Mouse (Mus musculus) induced T-regulatory cell, adult 2 months (primary cell): Measurements from ENCODE around the gene Kcnj12.

Source experiments
- DNase-seq: peaks from one replicate; pipeline ENCODE4 v3.0.0-alpha.2; 2012; ENCODE audit warnings: low read depth

Gene Kcnj12

DNA sequence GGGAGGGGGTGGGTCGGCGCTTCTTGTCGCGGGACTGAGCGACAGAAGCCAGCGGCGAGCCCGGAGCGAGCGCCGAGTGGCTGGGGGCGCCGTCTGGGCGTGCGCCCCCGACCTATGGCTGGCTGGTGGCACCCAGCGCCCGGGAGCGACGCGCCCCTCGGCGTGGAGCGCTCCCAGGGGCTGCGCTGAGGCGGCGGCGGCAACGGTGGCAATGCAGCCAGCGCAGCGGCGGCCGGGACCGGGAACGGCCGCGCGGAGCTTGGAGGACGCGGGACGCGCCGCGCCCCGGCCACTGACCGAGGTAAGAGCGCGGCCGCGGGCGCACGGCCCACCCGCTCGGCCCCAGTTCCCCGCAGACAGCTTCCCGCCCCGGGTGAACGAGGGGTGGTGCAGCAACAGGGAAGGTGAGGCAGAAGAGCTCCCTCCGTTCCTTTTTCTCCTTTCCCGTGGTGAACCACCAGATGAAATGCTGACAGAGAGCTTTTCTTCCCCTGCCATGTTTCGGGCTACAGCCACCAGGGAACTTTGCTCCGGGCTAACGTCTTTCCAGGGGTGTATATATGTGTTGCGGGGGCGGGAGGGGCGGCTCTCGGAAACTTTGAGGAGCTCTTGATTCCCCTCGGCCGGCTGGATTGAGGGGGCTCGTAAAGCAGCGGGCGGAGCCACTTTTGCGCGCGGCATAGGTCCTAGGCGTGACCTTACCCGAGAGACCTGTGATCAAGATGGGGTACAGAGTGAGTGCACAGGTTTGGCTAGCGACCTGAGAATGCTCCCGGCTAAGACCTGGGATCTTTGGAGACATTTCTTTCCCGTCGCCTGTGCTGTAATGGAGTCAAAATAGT, at the start of gene Kcnj12:
Kcnj12 (plus strand) TSS at position 15 of the 842 bp plus-strand sequence.
- no peak for DNase-seq

DNA sequence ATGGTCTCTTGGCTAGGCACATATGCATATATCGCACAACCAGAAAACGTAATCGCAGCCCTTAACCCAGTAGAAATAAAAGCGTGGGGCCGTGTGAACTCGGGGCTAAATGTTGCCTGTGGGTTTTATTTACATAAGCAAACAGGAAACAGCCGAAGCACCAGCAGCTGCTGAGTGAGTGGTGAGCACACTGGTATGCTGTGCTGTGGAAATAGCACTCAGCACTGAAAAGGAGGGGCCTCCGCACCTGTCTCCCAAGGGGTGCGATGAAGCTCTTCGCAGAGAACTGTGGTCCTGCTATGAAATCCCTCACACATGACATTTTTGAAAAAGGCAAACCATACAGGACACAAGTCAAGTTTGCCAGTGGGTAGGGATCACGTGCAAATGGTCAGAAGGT, 47.3 kb upstream of the Kcnj12 start:
- no peak for DNase-seq

DNA sequence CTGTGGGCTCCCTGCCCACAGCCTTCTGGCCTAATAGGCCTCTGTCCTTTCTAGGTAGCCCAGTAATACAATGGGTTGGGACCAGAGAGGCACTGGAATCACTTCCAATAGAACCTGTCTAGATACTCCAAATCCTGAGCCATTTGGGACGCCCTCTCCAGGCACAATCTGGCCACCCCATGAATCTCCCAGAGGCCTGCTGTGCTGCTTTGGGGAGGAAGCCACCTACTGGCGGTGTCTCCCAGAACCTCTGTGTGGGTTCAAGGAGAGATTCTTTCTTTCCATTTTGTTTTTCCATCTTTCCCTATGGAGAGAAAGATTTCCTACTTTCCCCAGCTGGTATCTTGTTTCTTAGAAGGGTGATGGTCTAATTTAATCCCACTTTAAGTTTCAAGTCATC, 46.1 kb upstream of the Kcnj12 start:
- no peak for DNase-seq

DNA sequence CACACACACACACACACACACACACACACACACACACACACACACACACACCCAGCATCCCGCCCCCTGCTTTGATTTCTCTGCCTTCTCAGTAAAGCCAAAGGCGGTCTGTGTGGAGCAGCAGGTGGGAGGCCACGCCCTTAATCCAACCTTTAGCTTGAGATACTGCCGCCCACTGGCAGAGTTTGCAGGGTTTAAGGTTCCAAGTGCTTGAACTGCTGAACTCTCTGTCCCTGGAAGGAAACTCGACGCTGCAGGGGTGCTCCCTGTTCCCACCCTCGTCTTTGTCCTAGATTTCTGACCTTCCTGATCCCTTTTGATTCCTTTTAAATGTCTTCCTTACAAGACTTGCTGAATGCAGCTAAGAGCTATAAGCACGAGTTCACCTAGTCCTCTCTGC, 45.6 kb upstream of the Kcnj12 start:
- peak; percentile 49 for DNase-seq

DNA sequence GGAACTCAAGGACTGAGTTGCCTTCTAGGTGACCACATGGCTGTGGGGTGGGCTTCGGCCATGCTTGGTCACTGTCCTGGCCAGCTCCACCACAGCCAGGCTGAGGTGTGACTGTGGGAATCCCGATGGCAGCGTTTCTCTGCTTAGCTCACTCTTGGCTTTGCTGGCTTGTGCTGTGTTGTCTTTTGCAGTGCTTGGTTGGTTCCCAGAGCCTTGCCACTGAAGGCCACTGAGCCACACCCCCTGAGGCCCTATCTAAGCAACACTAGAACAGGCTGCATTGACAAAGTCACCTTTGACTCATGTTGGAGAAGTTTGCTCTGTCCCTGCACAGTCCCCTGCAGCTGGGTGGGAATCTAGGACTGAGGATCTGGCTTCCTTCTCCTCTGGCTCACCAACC, 45.2 kb upstream of the Kcnj12 start:
- no peak for DNase-seq

DNA sequence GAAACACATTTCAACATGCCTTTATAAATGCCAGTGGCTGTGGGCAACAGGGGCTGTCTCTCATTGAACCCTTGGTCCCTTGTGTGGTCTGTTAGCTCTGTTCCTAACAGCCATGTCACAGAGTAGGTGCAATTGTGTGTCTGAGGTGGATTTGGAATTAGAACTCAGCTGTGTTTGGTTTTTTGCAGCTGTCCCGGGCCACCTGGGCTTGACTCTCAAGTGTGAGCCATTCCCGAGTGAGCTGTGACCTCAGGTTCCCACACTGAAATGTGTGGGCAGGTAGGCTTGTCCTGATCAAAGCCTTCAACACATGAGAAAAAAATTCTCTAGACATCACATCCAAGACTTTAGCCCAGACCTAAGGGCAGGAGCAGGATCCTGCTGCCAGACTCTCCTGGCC, 43.7 kb upstream of the Kcnj12 start:
- DNase-seq: no peak

DNA sequence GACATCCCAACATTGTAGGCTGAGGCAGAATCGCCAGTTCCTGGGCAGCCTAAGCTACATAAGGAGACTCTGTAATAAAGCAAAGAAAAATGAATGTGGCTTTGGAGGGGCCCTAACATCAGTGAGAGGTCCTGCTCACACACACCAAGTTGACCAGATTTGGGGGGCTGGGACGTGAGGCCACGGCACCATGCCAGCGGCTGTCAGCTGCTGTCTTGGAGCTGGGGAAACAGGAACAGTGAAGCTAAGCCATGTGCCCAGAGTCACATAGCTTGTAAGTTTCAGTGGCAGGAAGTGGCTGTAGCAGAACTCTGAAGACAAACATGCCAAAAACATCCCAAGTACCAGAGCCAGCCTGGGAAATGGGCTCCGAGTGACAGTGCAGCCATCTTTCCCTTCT, 42.6 kb upstream of the Kcnj12 start:
- no peak for DNase-seq

DNA sequence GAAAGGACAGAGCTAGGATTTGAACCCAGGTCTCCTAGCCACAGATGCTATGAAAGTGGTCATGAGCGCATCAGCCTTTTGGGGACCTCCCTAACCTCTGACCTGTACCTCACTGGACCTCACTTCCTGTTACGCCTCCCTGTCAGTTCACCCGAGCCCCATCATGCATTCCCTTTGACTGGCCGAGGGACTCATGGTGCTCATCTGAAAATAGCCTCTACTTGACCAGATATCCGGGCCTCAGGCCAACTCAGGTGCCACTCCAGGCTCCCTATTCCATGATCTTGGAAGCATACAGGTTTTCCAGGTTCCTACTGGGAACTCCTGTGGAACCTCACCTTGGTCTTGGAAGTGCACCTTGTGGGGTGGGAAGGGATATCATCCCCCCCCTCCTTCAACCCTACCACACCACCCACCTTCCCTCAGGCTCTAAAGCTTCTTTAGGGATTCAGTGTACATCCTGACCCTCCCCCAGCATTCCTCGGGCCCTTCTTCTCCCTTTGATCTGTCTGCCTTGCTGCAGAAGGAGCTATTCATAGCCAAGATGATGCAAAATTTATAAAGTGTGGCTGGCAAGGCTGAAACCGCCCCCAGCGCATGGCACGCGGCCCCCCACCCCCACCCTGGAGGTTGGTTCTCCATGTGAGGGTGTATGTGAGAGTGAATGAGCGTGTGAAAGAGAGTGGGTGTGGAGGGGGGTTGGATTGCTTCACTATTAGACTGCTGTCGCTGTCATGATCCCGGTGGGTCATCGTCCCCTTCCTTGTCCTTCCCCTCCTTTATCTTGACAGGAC, 40.5 kb upstream of the Kcnj12 start:
- no peak for DNase-seq

DNA sequence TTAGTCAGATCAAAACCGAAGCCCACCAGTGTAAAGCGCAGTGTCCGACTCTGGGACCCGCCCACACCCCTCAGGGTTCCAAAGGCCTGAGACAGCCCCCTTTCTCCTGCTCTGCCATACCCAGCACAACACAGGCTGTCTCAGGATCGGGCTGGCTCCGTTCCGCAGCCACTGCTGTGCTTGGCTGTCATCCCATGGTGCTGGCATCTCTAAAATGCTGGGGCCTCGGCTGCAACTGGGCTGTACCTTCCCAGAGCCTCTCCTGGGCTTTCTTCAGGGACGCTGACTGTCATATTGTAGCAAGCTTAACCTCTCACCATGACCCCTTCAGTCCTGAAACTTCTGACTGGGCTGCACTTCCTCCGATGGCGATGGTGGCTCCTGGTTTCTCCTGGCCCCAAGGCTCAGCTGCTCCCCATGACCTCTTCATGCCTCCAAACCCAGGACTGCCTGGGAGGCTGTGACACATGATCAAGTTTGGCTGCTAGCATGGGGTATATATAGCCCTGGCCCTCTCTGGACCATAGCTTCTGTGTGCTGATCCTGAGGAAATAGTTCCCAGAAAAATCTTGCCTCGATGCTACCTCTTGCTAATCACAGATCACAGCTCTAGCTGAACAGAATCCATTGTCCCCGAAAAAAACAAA, 37.3 kb upstream of the Kcnj12 start:
- DNase-seq: no peak

DNA sequence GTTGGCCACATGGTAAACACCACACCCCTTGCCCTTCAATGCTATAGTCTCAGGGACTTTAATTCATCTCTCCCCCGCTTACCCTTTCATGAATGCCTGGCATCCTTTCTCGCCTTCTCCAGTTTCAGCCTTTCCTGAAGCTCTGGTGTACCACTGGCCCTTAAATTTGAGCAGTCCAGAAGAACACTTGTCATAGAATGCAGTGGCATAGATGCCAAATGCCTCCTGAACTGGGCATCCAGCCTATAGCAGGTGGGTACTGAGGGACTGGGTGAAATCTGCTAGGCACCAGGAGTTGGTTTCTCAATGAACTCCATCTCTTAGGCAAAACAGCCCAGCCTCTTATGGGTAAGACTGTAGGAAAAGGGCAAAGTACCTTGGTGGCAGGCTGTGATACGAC, 31.9 kb upstream of the Kcnj12 start:
- DNase-seq: no peak

DNA sequence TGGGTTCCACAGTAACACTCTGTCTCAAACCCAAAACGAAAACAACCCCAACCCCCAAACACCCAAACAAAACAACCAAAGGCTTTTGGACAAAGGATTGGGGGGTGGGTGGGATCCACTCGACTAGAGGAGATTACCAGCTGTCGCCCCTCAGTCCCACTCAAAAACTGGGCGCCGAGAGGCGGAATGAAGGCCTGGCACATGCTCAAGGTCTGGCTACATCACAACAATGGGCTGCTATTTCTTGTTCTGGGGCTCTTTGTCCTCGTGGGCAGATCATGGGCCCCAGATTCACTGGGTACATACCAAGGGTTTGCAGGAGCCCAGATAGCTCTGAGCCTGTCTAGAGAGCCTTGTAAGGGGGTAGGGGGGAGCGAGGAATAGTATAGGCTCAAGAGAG, 19.6 kb upstream of the Kcnj12 start:
- DNase-seq: no peak

DNA sequence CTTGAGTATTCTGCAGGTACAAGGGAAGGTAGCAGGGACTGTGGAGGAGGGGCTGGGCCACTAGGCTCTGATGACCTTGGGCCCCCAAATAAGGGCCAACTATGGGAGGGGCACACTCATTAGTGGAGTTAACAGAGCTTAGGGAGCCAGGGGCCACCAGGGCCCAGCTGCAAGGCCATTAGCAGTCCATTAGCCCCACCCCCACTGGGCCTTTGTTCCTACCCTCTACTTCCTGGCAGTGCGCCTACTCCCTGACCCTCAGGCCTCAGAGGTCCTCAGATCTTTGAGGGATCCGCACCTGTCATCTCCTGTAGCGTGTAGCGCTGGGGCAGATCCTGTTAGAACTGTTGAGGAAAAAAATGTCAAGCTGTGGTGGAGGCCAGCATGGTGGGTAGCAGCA, 18.3 kb upstream of the Kcnj12 start:
- DNase-seq: no peak

DNA sequence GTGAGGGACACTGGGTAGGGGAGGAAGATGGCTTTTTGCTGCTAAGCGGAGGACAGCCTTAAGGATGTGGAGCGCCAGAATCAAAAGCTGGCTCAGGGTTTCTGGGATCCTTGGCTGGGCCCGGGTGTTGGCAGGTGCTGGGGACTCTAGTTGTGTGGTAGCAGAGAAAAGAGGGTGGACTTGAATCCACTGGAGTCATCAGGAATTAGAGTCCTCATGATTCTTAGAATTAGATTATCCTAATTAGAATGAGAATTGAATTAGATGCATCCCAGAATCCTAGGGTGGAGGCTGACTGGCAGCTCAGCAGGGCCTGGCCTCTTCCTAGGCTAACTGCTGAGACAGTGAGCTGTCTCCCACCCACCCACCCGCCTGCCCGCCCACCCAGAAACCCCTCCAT, 17.6 kb upstream of the Kcnj12 start:
- no peak for DNase-seq

DNA sequence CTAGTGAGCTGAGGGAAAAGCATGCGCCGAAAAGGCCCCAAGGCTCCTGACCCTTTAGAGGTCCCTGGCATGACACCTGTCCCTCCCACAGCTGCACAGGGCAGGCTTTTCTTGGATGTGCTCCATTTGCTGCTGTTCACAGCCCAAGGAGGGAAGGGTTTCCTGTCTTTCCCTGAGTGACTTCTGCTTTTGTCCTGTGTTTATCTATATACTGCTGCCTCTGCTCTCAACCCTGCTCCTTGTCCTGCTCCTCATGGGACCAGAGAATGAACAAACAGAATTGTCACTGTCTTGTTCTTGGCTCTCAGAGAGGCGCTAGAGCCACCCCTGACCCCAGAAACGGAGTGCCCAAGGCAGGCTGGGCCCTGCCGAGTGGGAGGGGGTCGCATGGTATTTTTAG, 17.0 kb upstream of the Kcnj12 start:
- no peak for DNase-seq

DNA sequence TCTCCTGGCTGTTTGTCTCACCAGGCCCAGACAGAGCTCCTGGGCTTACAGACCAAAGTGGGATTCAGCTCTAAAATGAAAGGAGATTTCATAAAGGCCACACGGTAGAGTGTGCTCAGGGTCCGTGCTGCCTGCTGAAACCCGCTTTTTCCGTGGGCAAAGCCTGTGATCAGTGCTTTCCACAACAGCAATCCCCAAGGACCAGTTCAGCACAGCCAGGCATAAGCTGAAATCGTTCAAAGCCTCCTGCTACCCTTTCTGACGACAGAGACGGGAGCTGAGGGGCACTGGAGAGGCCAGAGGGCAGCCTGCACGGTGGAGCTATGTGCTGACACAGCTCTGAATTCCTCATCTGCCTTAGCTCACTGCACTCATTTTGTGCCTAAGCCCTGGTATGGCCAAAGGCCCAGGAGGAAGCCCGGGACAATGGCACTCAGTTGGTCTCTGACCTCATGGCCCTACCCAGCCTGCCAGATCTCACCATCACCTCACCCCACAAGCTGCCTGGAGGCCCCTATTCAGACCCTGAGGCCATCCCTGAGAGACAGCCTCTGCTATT, 10.5 kb upstream of the Kcnj12 start:
- DNase-seq: no peak

DNA sequence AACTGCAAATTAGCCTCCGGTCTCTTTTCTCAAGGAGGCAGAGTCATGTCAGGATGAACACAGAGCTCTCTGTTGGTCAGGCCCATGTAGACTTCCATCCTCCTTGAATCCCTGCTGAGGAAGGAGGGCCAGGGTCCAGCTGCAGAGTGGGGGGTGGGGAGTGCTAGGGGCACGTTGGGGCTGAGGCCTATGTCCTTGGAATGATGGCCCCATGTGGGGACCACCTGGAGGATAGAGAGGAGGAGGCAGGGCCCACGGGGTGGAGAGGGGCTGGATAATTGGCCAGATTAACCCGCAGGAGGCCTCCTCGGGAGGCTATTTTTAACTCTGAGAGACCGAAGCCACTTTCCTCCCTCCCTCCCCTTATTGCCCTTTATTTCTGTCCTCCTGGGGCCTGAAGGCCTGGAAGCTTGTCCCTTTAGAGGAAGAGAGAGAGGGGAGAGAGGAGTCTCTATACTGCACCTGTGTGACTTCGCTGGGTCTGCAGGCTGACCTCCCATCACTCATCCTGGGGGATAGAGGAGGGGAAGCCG, 5.4 kb upstream of the Kcnj12 start:
- DNase-seq: no peak

DNA sequence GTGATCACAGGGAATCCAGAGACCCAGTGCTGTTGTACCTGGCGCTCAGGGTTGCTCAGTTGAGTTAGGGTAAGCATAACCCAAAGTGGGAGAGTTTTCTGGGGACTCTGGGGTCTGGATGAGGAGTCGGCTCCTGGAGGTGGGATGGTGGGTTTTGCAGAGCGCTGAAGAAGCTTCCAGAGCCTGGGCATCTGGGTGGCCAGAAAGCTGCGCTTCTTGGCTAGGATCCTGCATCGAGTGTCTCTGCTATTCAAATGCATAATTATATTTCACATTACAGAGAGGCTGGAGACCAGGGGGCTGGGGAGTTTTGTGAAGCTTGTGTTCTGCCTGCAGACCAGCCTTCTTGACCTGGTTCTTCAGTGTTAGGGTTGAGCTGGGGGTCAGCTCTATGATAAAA, 1.2 kb upstream of the Kcnj12 start:
- DNase-seq: no peak

DNA sequence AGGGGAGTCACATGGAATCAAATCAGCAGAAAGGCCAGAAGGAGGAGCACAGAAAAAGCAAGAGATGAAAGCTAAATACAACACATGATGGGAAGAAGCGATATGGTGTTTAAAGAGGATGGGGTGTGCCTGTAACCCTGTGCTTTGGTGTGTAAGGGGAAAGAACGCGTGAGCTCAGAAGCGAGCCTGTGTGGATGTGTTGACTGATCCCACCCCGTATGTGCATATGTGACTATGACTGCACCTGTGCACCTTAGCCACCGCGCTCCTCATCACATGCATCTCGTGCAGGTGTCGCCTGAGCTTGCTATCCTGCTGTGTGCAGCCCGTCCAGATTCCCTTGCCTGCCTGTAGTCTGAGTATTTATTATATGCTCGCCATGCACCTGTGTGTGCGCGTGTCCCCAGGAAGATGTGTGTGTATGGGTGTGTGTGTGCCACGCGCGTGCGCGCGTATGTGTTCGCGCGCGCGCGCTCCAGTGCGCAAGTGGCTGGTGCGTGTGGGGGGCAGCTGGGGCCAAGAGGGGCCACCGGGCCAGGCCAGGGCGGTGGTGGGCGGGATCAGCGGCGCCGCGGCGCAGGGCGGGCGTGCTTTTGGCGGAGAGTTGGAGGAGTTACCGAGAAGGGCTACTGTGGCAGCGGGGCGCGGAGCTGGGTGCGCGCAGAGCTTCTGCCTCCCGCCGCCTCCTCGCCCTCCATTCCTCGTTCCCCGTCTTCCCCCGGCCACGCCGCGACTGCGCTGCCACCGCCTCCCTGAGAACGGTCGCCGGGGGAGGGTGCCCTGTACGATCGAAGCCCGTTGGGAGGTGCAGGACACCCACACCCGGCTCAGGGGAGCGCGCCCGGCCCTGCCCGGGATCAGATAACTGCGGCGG, 451 bp upstream of the Kcnj12 start:
- DNase-seq: no peak

DNA sequence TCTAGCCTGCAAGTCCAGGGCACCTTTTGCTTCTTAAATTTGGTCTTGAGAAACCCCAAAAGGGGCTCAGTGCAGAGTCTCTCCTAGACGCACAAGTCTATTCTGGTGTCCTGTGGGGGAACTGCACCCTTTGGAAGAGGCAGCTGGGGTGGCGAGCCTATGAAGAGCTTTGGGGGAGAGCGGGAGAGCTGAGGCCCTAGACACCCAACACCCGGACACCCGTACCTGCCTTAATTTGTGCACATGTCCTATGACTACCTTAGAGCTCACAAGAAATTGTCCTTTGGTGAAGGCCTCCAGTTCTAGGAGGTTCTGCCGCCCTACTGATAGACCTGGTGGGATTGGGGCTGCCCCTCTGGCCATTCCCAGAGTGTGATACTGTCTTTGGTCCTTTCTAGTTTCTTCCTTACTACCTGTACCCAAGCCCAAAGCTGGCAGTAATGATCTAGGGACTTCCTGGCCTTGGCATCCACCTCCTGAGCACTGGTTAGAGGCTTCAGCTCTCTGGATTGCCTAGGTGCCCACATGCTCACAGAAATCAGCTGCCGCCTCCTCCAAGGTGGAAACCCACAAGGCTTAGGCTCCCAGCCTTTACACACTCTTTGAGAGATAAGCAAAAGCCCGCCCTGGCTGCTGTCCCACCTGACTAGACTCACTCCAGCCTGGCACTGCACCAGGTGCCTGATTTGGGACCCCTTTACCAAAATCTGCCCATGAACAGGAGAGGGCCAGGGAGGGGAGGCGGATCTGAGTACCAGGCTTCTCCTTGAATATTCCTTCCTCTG, 1.2 kb downstream of the Kcnj12 start:
- no peak for DNase-seq

DNA sequence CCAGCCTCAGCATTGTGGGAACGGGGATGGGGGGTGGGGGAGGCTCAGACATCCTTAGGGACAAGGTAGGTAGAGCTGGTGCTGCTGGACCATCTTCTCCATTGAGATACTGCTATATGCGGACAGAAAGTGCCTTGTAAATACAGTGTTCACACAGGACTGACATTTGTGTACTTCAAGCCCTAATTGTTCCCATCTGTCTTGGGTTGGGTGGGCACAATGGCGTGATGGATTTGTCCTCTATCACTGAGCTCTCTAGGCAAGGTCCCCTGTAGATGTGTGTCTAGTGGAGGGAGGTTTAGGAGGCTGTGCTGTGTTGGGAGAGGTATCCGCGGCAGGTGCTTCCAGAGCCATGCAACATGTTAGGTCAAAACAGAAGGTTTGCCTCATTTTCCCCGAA, 2.0 kb downstream of the Kcnj12 start:
- DNase-seq: no peak

DNA sequence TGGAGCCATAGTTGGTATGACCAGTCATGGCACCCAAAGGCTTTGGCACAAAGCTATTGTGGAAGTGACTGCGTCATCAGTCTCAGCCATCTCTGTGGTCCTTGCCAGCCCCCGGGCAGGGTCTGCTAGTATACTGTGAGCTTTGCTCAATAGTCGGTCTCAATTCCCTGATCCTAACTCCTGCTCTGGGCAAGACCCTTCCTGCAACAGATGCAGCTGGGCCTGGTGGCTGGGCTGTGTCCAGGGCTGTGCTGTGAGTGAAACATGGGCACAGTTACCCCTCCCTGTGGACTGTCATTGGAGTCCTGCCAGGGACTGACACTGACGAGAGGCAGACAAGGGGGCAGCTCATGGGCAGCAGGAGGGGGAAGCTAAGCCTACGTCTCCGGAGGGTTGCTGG, 2.6 kb downstream of the Kcnj12 start:
- no peak for DNase-seq
